Mouse (Mus musculus) G1E (cell line): ENCODE measurements around the gene Eif4e2. TPM values are rescaled to one million over a fixed set of nuclear protein-coding genes. Genes with fewer than 3 reads are reported as not detected.
A peak's percentile ranks its signal among the peaks of the same experiment; 100 is the strongest.

ENCODE experiments used
- ATAC-seq: 2 replicates; pipeline ENCODE4 v1.8.0; 2016; ENCODE audit warnings: mild to moderate bottlenecking; ENCODE audit not compliant: insufficient number of reproducible peaks, poor library complexity, low FRiP score, severe bottlenecking; ENCODE audit errors: extremely low read depth
- DNase-seq: peaks from one replicate; pipeline ENCODE4 v3.0.0; 2012; ENCODE audit warnings: low spot score
- H3K27me3 ChIP-seq: 2 replicates; pipeline ENCODE4 v1.6.1; 2012; ENCODE audit warnings: mild to moderate bottlenecking, low read length, inconsistent platforms; ENCODE audit not compliant: insufficient read depth
- H3K36me3 ChIP-seq: replicated peaks from 2 replicates; pipeline ENCODE3; 2012; ENCODE audit warnings: mild to moderate bottlenecking, inconsistent platforms
- H3K4me1 ChIP-seq: 2 replicates; pipeline ENCODE4 v1.6.1; 2012; ENCODE audit warnings: low read depth, low read length, inconsistent platforms, mixed read lengths; ENCODE audit not compliant: insufficient read depth
- H3K4me3 ChIP-seq: 2 replicates; pipeline ENCODE4 v1.5.1; 2012; ENCODE audit warnings: low read depth, mild to moderate bottlenecking, inconsistent platforms, low read length, moderate library complexity, mixed read lengths
- H3K9me3 ChIP-seq: replicated peaks from 2 replicates; pipeline ENCODE4 v1.6.1; 2012; ENCODE audit warnings: inconsistent platforms
- CTCF ChIP-seq: IDR thresholded peaks from 2 replicates; pipeline ENCODE4 v1.5.1; 2012; ENCODE audit warnings: low read depth, low read length, inconsistent platforms, mixed read lengths
- GATA1 ChIP-seq: IDR thresholded peaks from 2 replicates; pipeline ENCODE4 v1.6.1; 2012; ENCODE audit warnings: borderline replicate concordance, low read length, inconsistent platforms, mixed read lengths
- GATA2 ChIP-seq: IDR thresholded peaks from 2 replicates; pipeline ENCODE4 v1.6.1; 2012; ENCODE audit warnings: low read depth, low read length, inconsistent platforms, borderline replicate concordance
- POLR2AphosphoS5 ChIP-seq: IDR thresholded peaks from 2 replicates; pipeline ENCODE4 v1.6.1; 2012; ENCODE audit warnings: low read depth, low read length, inconsistent platforms; ENCODE audit not compliant: insufficient replicate concordance
- TAL1 ChIP-seq: conservative IDR thresholded peaks from 2 replicates; pipeline ENCODE4 v1.6.1; 2012; ENCODE audit warnings: low read depth, low read length, inconsistent platforms, mixed read lengths
- polyA plus RNA-seq: library from polyadenylated mRNA; stranded (reverse); fragments of >175 nt; gene quantifications from 2 replicates; pipeline ENCODE4 v1.2.3, GENCODE M21; 2012
- total RNA-seq, 2 experiments: library from RNA; stranded (forward) in 1 of 2; stranded (reverse) in 1 of 2; fragments of 200-1000 nt in 1 of 2; fragments of >200 nt in 1 of 2; fragmentation: Nextera tagmentation in 1 of 2; gene quantifications; 2 replicates each; pipeline ENCODE4 v1.2.3; 2014 to 2017

The Eif4e2 gene
- total and polyA plus RNA-seq, 3 experiments: 36.0 to 265 (median 104) TPM

- Histone ChIP-seq H3K9me3 (no peaks in the 10 kb centered on the region), H3K36me3 (no peaks in the 10 kb centered on the region), H3K4me3 (no peak overlapping the region), H3K27me3 (peaks cover 45% of the 10 kb centered on the region), H3K4me1 (peaks cover 9% of the 10 kb centered on the region)
- TF ChIP-seq GATA2 (no peak), CTCF (no peak), TAL1 (no peak), GATA1 (no peak), POLR2AphosphoS5 (no peak)
- DNase-seq (no peak), ATAC-seq (no peak)
Observed at GRCm38 (mm10) chr1:87185526-87185925, 28.2 kb upstream of the Eif4e2 start.

DNA sequence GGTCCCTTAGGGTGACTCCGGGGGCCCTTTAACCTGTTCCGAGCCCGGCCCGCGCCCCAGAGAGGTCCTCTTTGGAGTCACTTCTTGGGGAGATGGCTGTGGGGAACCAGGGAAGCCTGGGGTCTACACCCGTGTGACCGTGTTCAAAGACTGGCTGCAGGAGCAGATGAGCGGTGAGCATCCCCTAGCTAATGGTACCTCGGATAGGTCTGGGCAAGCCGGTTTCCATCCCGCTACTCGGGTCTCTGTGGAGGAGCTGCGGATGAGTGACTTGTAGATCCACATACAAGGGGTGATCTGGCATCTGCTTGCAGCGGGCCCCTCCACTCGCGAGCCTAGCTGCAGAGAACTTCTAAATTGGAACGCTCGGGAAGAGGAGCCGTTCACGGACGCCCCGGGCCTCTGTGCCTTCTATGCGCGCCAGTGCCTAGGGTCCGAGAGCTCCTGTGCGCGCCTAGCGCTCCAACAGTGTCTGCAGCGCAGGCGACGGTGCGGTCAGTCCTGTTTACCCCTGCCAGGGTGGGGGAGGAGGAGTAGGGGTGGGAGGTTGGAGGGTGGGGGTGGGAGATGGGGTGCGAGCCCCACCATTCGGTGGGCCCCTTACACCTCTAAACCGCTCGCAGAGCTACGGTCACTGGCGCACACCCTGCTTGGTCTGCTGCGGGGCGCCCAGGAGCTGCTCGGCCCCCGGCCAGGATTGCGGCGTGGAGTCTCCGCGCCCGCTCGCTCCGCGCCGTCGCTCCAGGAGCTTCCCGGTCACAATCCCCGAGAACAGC lies 27.3 kb upstream of the Eif4e2 start:
- TF ChIP-seq GATA1: no peak
- ATAC-seq (no peak), DNase-seq (no peak)
- Histone ChIP-seq H3K9me3 (no peaks in the 10 kb centered on the region), H3K27me3 (peaks cover 50% of the 10 kb centered on the region), H3K4me1 (peaks cover 9% of the 10 kb centered on the region), H3K4me3 (no peak overlapping the region; the same call in 1 of the 2 replicates), H3K36me3 (no peaks in the 10 kb centered on the region)

DNA sequence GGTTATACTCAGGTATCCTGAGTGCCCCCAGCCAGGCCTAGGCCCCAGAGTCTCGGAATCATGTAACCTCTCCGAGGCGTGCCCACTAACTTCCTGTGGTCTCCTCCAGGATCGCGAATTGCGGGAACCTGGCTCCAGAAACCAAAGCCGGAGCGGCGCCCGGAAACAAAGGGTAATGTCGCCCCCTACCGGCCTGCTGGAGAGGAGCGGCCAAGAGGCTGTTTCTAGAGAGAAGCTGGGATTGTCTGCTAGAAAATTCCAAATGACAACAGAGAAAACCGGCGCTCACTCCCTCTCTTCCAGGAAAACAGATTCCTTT lies 26.7 kb upstream of the Eif4e2 start:
- peaks cover 52% of the 10 kb centered on the region for H3K27me3 ChIP-seq
- TF ChIP-seq GATA1 (no peak), POLR2AphosphoS5 (no peak), CTCF (peak; percentile 64; the same call in 1 of the 2 replicates)
- peak; percentile 73 for DNase-seq
- H3K9me3 ChIP-seq: no peaks in the 10 kb centered on the region
- H3K4me1 ChIP-seq: peaks cover 9% of the 10 kb centered on the region
- no peaks in the 10 kb centered on the region for H3K36me3 ChIP-seq
- H3K4me3 ChIP-seq: no peak overlapping the region; the same call in 1 of the 2 replicates
- no peak for ATAC-seq

- no peak for ATAC-seq
- H3K9me3 ChIP-seq: no peaks in the 10 kb centered on the region
- H3K4me1 ChIP-seq: peaks cover 5% of the 10 kb centered on the region; the same call in 1 of the 2 replicates
- DNase-seq: no peak
- TF ChIP-seq TAL1: no peak
- no peak for TF ChIP-seq GATA1
- no peak for TF ChIP-seq CTCF
- TF ChIP-seq POLR2AphosphoS5: no peak
- TF ChIP-seq GATA2: no peak
- H3K27me3 ChIP-seq: peaks cover 57% of the 10 kb centered on the region
- no peak within 1 kb of the TSS for H3K4me3 ChIP-seq
- H3K36me3 ChIP-seq: no peaks in the 10 kb centered on the region
Observed at GRCm38 (mm10) chr1:87190429-87190828, 23.3 kb upstream of the Eif4e2 start, which contains the start of gene Chrnd. Chrnd (plus strand) TSS chr1:87190607.

GRCm38 (mm10) chr1:87197296-87197695 lies 16.4 kb upstream of the Eif4e2 start:
- H3K36me3 ChIP-seq: no peaks in the 10 kb centered on the region
- H3K27me3 ChIP-seq: peaks cover 37% of the 10 kb centered on the region
- TF ChIP-seq TAL1 (no peak), CTCF (no peak), POLR2AphosphoS5 (no peak)
- DNase-seq (no peak), ATAC-seq (no peak)
- H3K4me3 ChIP-seq: no peak overlapping the region
- no peaks in the 10 kb centered on the region for H3K4me1 ChIP-seq
- H3K9me3 ChIP-seq: no peaks in the 10 kb centered on the region

DNA sequence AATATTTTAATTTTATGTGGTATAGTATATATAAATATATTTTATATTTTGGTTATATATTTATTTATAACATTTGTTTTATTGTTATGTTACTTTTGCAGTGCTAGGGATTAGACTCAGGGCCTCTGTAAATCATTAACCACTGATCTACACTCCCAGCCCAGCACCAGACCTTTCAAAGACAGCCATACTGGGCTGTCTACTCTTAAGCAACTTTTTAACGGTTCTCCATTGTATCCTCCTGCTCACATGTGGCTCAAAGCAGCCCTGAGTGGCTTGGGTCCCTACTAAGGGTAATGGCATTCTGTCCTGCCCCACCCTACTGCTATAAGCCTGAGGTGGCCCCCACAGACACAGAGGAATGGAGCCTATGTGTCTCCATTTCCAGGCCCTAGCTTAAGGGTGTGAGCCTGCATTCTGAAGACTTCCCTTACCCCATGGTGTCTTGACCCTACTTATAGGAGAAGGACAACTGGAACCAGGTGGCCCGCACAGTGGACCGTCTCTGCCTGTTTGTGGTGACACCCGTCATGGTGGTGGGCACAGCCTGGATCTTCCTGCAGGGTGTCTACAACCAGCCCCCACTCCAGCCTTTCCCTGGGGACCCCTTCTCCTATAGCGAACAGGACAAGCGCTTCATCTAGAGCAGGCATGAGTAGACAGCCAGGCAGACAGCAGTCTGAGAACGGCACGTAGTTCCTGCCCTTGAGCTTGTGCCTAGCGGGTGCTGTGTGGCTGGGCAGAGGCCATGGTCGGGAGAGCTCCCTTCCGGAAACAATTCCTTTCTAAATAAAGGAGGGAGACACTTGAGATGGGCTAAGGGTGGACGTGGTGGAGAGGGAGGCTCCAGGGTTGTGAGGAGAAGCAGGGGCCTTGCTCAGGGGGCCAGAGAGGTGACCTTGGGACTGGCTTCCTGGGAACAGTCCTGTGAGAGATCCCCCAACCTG lies 15.3 kb upstream of the Eif4e2 start:
- no peak for DNase-seq
- no peak for ATAC-seq
- Histone ChIP-seq H3K4me3 (no peak overlapping the region), H3K36me3 (no peaks in the 10 kb centered on the region), H3K4me1 (no peaks in the 10 kb centered on the region), H3K9me3 (no peaks in the 10 kb centered on the region), H3K27me3 (peaks cover 30% of the 10 kb centered on the region; the same call in 1 of the 2 replicates)
- no peak for TF ChIP-seq TAL1
- no peak for TF ChIP-seq POLR2AphosphoS5
- TF ChIP-seq GATA2: no peak
- TF ChIP-seq GATA1: no peak
- TF ChIP-seq CTCF: no peak
